Mouse (Mus musculus) brain, embryonic 14.5 days (tissue): ENCODE data around the gene Bcl2l13.

Experiments
- CTCF ChIP-seq: fragments of 200-500 bp; IDR thresholded peaks from 2 replicates; pipeline ENCODE4 v1.5.1; 2012; ENCODE audit warnings: inconsistent platforms, mild to moderate bottlenecking, moderate library complexity, borderline replicate concordance; ENCODE audit not compliant: insufficient read depth, insufficient read length; ENCODE audit errors: extremely low read depth
- POLR2A ChIP-seq: fragments of 200-500 bp; IDR thresholded peaks from 2 replicates; pipeline ENCODE4 v1.6.1; 2012; ENCODE audit warnings: mild to moderate bottlenecking, inconsistent platforms, borderline replicate concordance; ENCODE audit not compliant: poor library complexity, insufficient read depth, insufficient read length, severe bottlenecking; ENCODE audit errors: extremely low read depth

GRCm38 (mm10) chr6:120932597-120932996 is 96.6 kb downstream of the Bcl2l13 start:
- no peak for TF ChIP-seq POLR2A
- no peak for TF ChIP-seq CTCF
